Mouse (Mus musculus) CH12.LX (cell line): ENCODE measurements around the gene Zfhx3. TPM values are rescaled to one million over a fixed set of nuclear protein-coding genes. Genes with fewer than 3 reads are reported as not detected.

ENCODE experiments used
- DNase-seq: peaks from one replicate; pipeline ENCODE4 v3.0.0-alpha.2; 2013; ENCODE audit errors: extremely low read depth
- H3K27ac ChIP-seq: 2 replicates; pipeline ENCODE4 v1.5.1; 2012; ENCODE audit warnings: low read depth, mild to moderate bottlenecking, control low read depth, moderate library complexity; ENCODE audit not compliant: insufficient read depth
- H3K27me3 ChIP-seq: replicated peaks from 2 replicates; pipeline ENCODE3; 2012; ENCODE audit warnings: inconsistent platforms
- H3K36me3 ChIP-seq, 2 experiments: replicated peaks in 1 of 2; 2 replicates each; pipeline versions ENCODE3 to v1.6.1; 2012; ENCODE audit warnings: inconsistent platforms in 1 of 2, low read length in 1 of 2, mild to moderate bottlenecking in 1 of 2, mixed read lengths in 1 of 2, moderate library complexity in 1 of 2; ENCODE audit not compliant: control insufficient read depth in 1 of 2, insufficient read depth in 1 of 2
- H3K4me1 ChIP-seq, 2 experiments: 2 replicates each; pipeline ENCODE4 v1.6.1; 2012; ENCODE audit warnings: inconsistent platforms in 1 of 2, moderate library complexity in 1 of 2; ENCODE audit not compliant: insufficient read depth in 2 of 2, control insufficient read depth in 1 of 2
- H3K4me2 ChIP-seq: 2 replicates; pipeline ENCODE4 v1.6.1; 2012; ENCODE audit warnings: low read depth, mild to moderate bottlenecking, control low read depth; ENCODE audit not compliant: poor library complexity, insufficient read depth, severe bottlenecking
- H3K4me3 ChIP-seq, 3 experiments: fragments of 150-350 bp in 1 of 3; sonication (generic) in 1 of 3; replicated peaks in 1 of 3; 2 replicates each; pipeline versions ENCODE3 to v1.5.1; 2011 to 2012; ENCODE audit warnings: low read depth in 2 of 3, low read length in 2 of 3, mild to moderate bottlenecking in 2 of 3, moderate library complexity in 2 of 3, control low read depth in 1 of 3, improper control_type of control experiment in 1 of 3, inconsistent platforms in 1 of 3, mixed read lengths in 1 of 3; ENCODE audit not compliant: poor library complexity in 1 of 3
- H3K79me2 ChIP-seq: replicated peaks from 2 replicates; pipeline ENCODE4 v1.6.1; 2012; ENCODE audit warnings: mild to moderate bottlenecking, moderate library complexity; ENCODE audit not compliant: control insufficient read depth, poor library complexity, insufficient read depth, severe bottlenecking; ENCODE audit errors: extremely low read depth
- H3K9ac ChIP-seq: 2 replicates; pipeline ENCODE4 v1.6.1; 2012; ENCODE audit warnings: low read depth, mild to moderate bottlenecking, control low read depth, moderate library complexity; ENCODE audit not compliant: insufficient read depth
- H3K9me3 ChIP-seq: replicated peaks from 2 replicates; pipeline ENCODE3; 2012; ENCODE audit warnings: low read length, inconsistent platforms, mixed read lengths
- BHLHE40 ChIP-seq: IDR thresholded peaks from 2 replicates; pipeline ENCODE4 v1.6.1; 2011; ENCODE audit warnings: mild to moderate bottlenecking, low read depth, low read length, improper control_type of control experiment
- ELF1 ChIP-seq: IDR thresholded peaks from 2 replicates; pipeline ENCODE4 v1.6.1; 2014; ENCODE audit warnings: low read depth, mild to moderate bottlenecking, inconsistent platforms, low read length, improper control_type of control experiment
- EP300 ChIP-seq: IDR thresholded peaks from 2 replicates; pipeline ENCODE4 v1.6.1; 2011; ENCODE audit warnings: low read length, improper control_type of control experiment
- ETS1 ChIP-seq: conservative IDR thresholded peaks from 2 replicates; pipeline ENCODE4 v1.6.1; 2012; ENCODE audit warnings: low read depth, mild to moderate bottlenecking, inconsistent platforms, low read length, improper control_type of control experiment, moderate library complexity
- IRF4 ChIP-seq: IDR thresholded peaks from 2 replicates; pipeline ENCODE4 v1.6.1; 2014; ENCODE audit warnings: low read depth, mild to moderate bottlenecking, inconsistent platforms, low read length, improper control_type of control experiment
- JUN ChIP-seq: IDR thresholded peaks from 2 replicates; pipeline ENCODE4 v1.6.1; 2011; ENCODE audit warnings: low read depth, mild to moderate bottlenecking, low read length, improper control_type of control experiment, moderate library complexity; ENCODE audit not compliant: insufficient read depth
- KAT2A ChIP-seq: IDR thresholded peaks from 2 replicates; pipeline ENCODE4 v1.6.1; 2012; ENCODE audit warnings: low read length, improper control_type of control experiment, inconsistent platforms; ENCODE audit not compliant: insufficient replicate concordance
- MAZ ChIP-seq: IDR thresholded peaks from 2 replicates; pipeline ENCODE4 v1.6.1; 2012; ENCODE audit warnings: low read depth, mild to moderate bottlenecking, inconsistent platforms, low read length, improper control_type of control experiment, moderate library complexity
- MEF2A ChIP-seq: IDR thresholded peaks from 2 replicates; pipeline ENCODE4 v1.6.1; 2014; ENCODE audit warnings: low read depth, mild to moderate bottlenecking, inconsistent platforms, low read length, improper control_type of control experiment, borderline replicate concordance
- MXI1 ChIP-seq: IDR thresholded peaks from 2 replicates; pipeline ENCODE4 v1.6.1; 2011; ENCODE audit warnings: mild to moderate bottlenecking, low read depth, low read length, improper control_type of control experiment
- NRF1 ChIP-seq: IDR thresholded peaks from 2 replicates; pipeline ENCODE4 v1.6.1; 2014; ENCODE audit warnings: low read depth, mild to moderate bottlenecking, inconsistent platforms, low read length, improper control_type of control experiment, moderate library complexity
- PAX5 ChIP-seq: IDR thresholded peaks from 2 replicates; pipeline ENCODE4 v1.6.1; 2012; ENCODE audit warnings: low read length, inconsistent platforms, mixed read lengths
- POLR2A ChIP-seq: IDR thresholded peaks from 2 replicates; pipeline ENCODE4 v1.6.1; 2011; ENCODE audit warnings: low read depth, mild to moderate bottlenecking, improper control_type of control experiment, low read length
- SMC3 ChIP-seq: IDR thresholded peaks from 2 replicates; pipeline ENCODE4 v1.6.1; 2011; ENCODE audit warnings: low read depth, low read length, improper control_type of control experiment
- USF1 ChIP-seq: IDR thresholded peaks from 2 replicates; pipeline ENCODE4 v1.6.1; 2014; ENCODE audit warnings: low read depth, mild to moderate bottlenecking, inconsistent platforms, low read length, improper control_type of control experiment
- USF2 ChIP-seq: conservative IDR thresholded peaks from 2 replicates; pipeline ENCODE4 v1.6.1; 2011; ENCODE audit warnings: low read depth, low read length, improper control_type of control experiment
- ZC3H11A ChIP-seq: IDR thresholded peaks from 2 replicates; pipeline ENCODE4 v1.6.1; 2012; ENCODE audit warnings: low read depth, mild to moderate bottlenecking, inconsistent platforms, low read length, improper control_type of control experiment
- ZKSCAN1 ChIP-seq: IDR thresholded peaks from 2 replicates; pipeline ENCODE4 v1.6.1; 2012; ENCODE audit warnings: low read depth, inconsistent platforms, low read length, improper control_type of control experiment, borderline replicate concordance
- dilution Hi-C: fragments of 300-500 bp; cut with MboI; formaldehyde crosslinking; loops from 2 replicates; pipeline ENCODE4 v1.14.3; 2020; ENCODE audit warnings: low sequenced_read_pairs; ENCODE audit not compliant: extremely low pct_unique_long_range_greater_than_20kb, extremely low pct_ligation_motif_present
- in situ Hi-C: fragments of 300-500 bp; cut with MboI; formaldehyde crosslinking; loops from 3 replicates; pipeline ENCODE4 v1.14.3; 2019; ENCODE audit warnings: low sequenced_read_pairs, low pct_ligation_motif_present, low pct_unique_long_range_greater_than_20kb, mixed read lengths
- polyA plus RNA-seq: library from polyadenylated mRNA; unstranded; fragments of >175 nt; gene quantifications from 2 replicates; pipeline ENCODE4 v1.2.1, GENCODE M21; 2012; ENCODE audit warnings: low read depth; ENCODE audit not compliant: insufficient read length
- total RNA-seq, 2 experiments: library from RNA; depleted of rRNA; stranded (reverse); fragments of 300-350 nt in 1 of 2; fragments of >200 nt in 1 of 2; gene quantifications; 2 replicates each; pipeline ENCODE4 v1.2.3; 2012 to 2014

The Zfhx3 gene
- total and polyA plus RNA-seq, 3 experiments, result 0.05 to 0.76 (median 0.68) TPM

DNA sequence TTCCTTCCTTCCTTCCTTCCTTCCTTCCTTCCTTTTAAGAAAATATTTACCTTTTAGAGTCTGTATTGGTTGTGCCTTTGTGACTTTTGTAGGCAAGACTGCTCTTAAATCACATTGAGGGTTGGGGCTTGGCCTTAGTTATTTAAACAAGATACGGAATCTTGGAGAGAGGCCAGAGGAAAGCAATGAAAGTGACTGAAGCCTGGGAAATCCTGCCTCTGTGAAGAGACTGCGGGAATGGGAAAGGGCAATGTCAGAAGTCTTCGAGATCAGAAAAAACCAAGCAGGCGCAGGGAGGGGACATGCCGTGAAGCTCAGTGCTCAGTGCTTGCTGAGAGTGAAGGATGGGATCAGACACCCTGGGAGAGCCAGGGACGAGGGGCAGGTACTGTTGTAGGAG is 973.4 kb downstream of the Zfhx3 start:
- DNase-seq, result no peak
- dilution Hi-C loops, result no loop called here

DNA sequence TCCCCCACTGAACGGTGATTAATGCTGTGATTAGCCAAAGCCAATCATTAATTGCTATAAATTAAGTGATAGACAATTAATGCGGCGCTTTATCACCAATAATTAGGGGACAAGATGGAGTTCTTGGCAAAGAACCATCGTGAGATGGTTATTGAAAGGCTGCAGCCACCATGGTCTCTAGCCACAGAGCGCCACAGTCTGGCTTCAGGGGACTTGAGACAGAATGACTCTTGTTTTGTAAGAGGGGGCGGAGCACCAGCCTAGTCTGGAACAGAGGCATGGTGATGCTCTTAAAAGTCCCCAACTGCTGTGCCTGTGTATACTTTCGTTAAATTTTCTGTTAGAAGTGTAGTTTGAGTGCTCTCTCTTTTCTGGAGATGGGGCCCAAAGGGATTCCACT is 977.7 kb downstream of the Zfhx3 start:
- dilution Hi-C loops (no loop called here), in situ Hi-C loops (loop anchor here (25.0 kb wide), 1 partner anchor 333 kb away; no protein-coding TSS in a partner anchor)
- Histone ChIP-seq H3K4me1 (peaks cover 2 to 6% of the 10 kb centered on the region in 2 experiments; a peak in 3 of 4 replicates), H3K27ac (no peak overlapping the region), H3K9me3 (peaks cover 3% of the 10 kb centered on the region), H3K4me2 (no peak overlapping the region), H3K9ac (no peak overlapping the region), H3K36me3 (no peaks in the 10 kb centered on the region), H3K4me3 (no peak overlapping the region), H3K79me2 (no peaks in the 10 kb centered on the region), H3K27me3 (no peaks in the 10 kb centered on the region)
- DNase-seq, result no peak
- TF ChIP-seq ELF1 (no peak), MAZ (no peak), USF2 (no peak), NRF1 (no peak)

More for the DNA sequence above, 973.4 kb downstream of the Zfhx3 start:
- peaks cover 3 to 6% of the 10 kb centered on the region in 2 experiments for H3K4me1 ChIP-seq
- no peaks in the 10 kb centered on the region for H3K79me2 ChIP-seq
- peaks cover 3% of the 10 kb centered on the region for H3K9me3 ChIP-seq
- H3K9ac ChIP-seq, result no peak overlapping the region
- H3K36me3 ChIP-seq, result no peaks in the 10 kb centered on the region
- TF ChIP-seq KAT2A (no peak), JUN (no peak), SMC3 (no peak), USF1 (no peak), IRF4 (no peak), MEF2A (no peak), ELF1 (no peak), ZC3H11A (no peak), EP300 (no peak), ZKSCAN1 (no peak), POLR2A (no peak), PAX5 (no peak), ETS1 (no peak), MXI1 (no peak), BHLHE40 (no peak)
- no peaks in the 10 kb centered on the region for H3K27me3 ChIP-seq
- no peak overlapping the region for H3K4me2 ChIP-seq
- no peak overlapping the region for H3K27ac ChIP-seq
- in situ Hi-C loops, result loop anchor here (25.0 kb wide), 1 partner anchor 329 kb away; no protein-coding TSS in a partner anchor
- H3K4me3 ChIP-seq, result no peak overlapping the region
